Mouse (Mus musculus) hindbrain, postnatal 0 days (tissue): ENCODE data around the gene Snx9. TPM values are rescaled to one million over a fixed set of nuclear protein-coding genes. Genes with fewer than 3 reads are reported as not detected.
A peak's percentile ranks its signal among the peaks of the same experiment; 100 is the strongest.

Experiments used
- ATAC-seq: fragments of 200-750 bp; cut with Nextera tagmentation; 2 replicates; pipeline ENCODE4 v1.8.0; 2017; ENCODE audit warnings: mild to moderate bottlenecking, moderate TSS enrichment, moderate library complexity
- DNase-seq: peaks from one replicate; pipeline ENCODE4 v3.0.0-alpha.2; 2015; ENCODE audit warnings: low spot score
- H3K27ac ChIP-seq: fragments of 300-500 bp; sonication (generic); 2 replicates; pipeline ENCODE4 v1.5.1; 2014; ENCODE audit warnings: mild to moderate bottlenecking
- H3K27me3 ChIP-seq: fragments of 300-500 bp; sonication (generic); 2 replicates; pipeline ENCODE4 v1.6.1; 2014; ENCODE audit warnings: low read length, mixed read lengths; ENCODE audit not compliant: insufficient read depth
- H3K36me3 ChIP-seq: fragments of 300-500 bp; sonication (generic); 2 replicates; pipeline ENCODE4 v1.6.1; 2014; ENCODE audit warnings: low read length, mixed read lengths; ENCODE audit not compliant: insufficient read depth
- H3K4me1 ChIP-seq: fragments of 300-500 bp; sonication (generic); 2 replicates; pipeline ENCODE4 v1.6.1; 2014; ENCODE audit warnings: antibody characterized with exemption, low read length, mixed read lengths; ENCODE audit not compliant: insufficient read depth
- H3K4me2 ChIP-seq: fragments of 300-500 bp; sonication (generic); 2 replicates; pipeline ENCODE4 v1.6.1; 2014; ENCODE audit warnings: low read depth, mild to moderate bottlenecking, low read length, moderate library complexity, mixed read lengths
- H3K4me3 ChIP-seq: fragments of 300-500 bp; sonication (generic); 2 replicates; pipeline ENCODE4 v1.5.1; 2014; ENCODE audit warnings: low read length
- H3K9ac ChIP-seq: fragments of 300-500 bp; sonication (generic); replicated peaks from 2 replicates; pipeline ENCODE4 v1.6.1; 2014; ENCODE audit warnings: mild to moderate bottlenecking, low read length, moderate library complexity, mixed read lengths
- H3K9me3 ChIP-seq: fragments of 300-500 bp; sonication (generic); 2 replicates; pipeline ENCODE4 v1.6.1; 2016; ENCODE audit warnings: low read length, mixed read lengths
- CTCF ChIP-seq: IDR thresholded peaks from 2 replicates; pipeline ENCODE4 v1.5.1; 2016; ENCODE audit warnings: antibody characterized with exemption, control low read depth, low read depth
- WGBS: fragments of 180-500 bp; shearing (Covaris S2); extraction: QIAGEN DNeasy Blood & Tissue Kit; methylation state at CpG from one replicate; pipeline ENCODE4 v1.1.7; 2014; 5-methylcytosine and 5-hydroxymethylcytosine counted together
- polyA plus RNA-seq: library from polyadenylated mRNA; unstranded; fragments of >200 nt; fragmentation: Nextera tagmentation; extraction: Ambion mirVana; gene quantifications from 2 replicates; pipeline ENCODE4 v1.2.1, GENCODE M21; 2015
- total RNA-seq: library from RNA; depleted of rRNA; stranded (reverse); fragments of >200 nt; gene quantifications from 2 replicates; pipeline ENCODE4 v1.2.3, GENCODE M21; 2014

Snx9 gene
- total and polyA plus RNA-seq, 2 experiments from 2014 or later = 7.0 to 12.5 TPM

GRCm38 (mm10) chr17:5966706-5967105, 125.6 kb downstream of the Snx9 start:
- H3K27me3 ChIP-seq = no peaks in the 10 kb centered on the region
- H3K9ac ChIP-seq = no peak overlapping the region
- H3K27ac ChIP-seq = no peak overlapping the region
- no peak overlapping the region for H3K4me3 ChIP-seq
- WGBS = 85% methylated on average over 5 of the region's 5 CpGs
- H3K36me3 ChIP-seq = no peaks in the 10 kb centered on the region
- H3K4me2 ChIP-seq = no peak overlapping the region
- no peaks in the 10 kb centered on the region; the same call in 1 of the 2 replicates for H3K4me1 ChIP-seq
- ATAC-seq (no peak), DNase-seq (no peak)
- TF ChIP-seq CTCF = no peak
- H3K9me3 ChIP-seq = no peaks in the 10 kb centered on the region

GRCm38 (mm10) chr17:5968562-5968961, 127.4 kb downstream of the Snx9 start:
- TF ChIP-seq CTCF = no peak
- DNase-seq = no peak
- 75% methylated on average over 6 of the region's 6 CpGs for WGBS
- Histone ChIP-seq H3K4me1 (no peaks in the 10 kb centered on the region; the same call in 1 of the 2 replicates), H3K9ac (no peak overlapping the region), H3K4me2 (no peak overlapping the region), H3K4me3 (no peak overlapping the region), H3K36me3 (no peaks in the 10 kb centered on the region), H3K9me3 (no peaks in the 10 kb centered on the region), H3K27ac (no peak overlapping the region), H3K27me3 (no peaks in the 10 kb centered on the region)
- ATAC-seq = no peak

GRCm38 (mm10) chr17:5969246-5969645, 128.1 kb downstream of the Snx9 start:
- no peak overlapping the region for H3K4me2 ChIP-seq
- no peaks in the 10 kb centered on the region; the same call in 1 of the 2 replicates for H3K4me1 ChIP-seq
- DNase-seq (peak; percentile 37), ATAC-seq (0 out of 2 replicates have a peak, but pooled peaks have one; percentile 27)
- no peaks in the 10 kb centered on the region for H3K36me3 ChIP-seq
- 29% methylated on average over 3 of the region's 3 CpGs for WGBS
- H3K9ac ChIP-seq = no peak overlapping the region
- H3K9me3 ChIP-seq = no peaks in the 10 kb centered on the region
- no peak overlapping the region for H3K4me3 ChIP-seq
- H3K27me3 ChIP-seq = no peaks in the 10 kb centered on the region
- no peak overlapping the region for H3K27ac ChIP-seq
- no peak for TF ChIP-seq CTCF

DNA sequence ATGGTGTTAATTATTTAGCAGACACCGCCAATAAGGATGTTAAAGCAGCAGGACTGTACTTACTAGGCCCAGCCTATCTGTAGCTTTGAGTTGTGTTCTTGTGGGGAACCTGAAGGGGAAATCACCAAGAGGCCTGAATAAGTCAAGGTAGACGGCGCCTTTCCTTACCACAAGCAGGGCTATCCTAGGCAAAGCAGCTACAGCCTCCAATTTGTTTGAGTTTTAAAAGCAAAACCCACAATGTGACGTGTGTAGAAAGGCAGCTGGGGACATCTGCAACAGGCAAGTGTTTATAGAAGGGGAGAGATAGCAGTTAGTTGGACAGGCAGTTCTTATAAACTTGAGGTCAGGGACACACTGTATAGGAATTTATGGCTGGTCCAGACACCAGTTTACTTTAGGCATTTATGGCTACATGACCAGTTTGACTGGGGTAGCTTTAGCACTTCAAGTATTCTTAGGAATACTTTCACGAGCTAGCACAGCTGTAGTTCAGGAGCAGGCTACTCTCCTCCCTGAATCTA, 129.2 kb downstream of the Snx9 start:
- WGBS = 82% methylated on average over 5 of the region's 5 CpGs
- H3K27ac ChIP-seq = no peak overlapping the region
- no peak overlapping the region for H3K4me2 ChIP-seq
- no peaks in the 10 kb centered on the region for H3K9me3 ChIP-seq
- no peaks in the 10 kb centered on the region for H3K27me3 ChIP-seq
- DNase-seq (no peak), ATAC-seq (no peak)
- no peak overlapping the region for H3K9ac ChIP-seq
- peaks cover under 1% of the 10 kb centered on the region; the same call in 1 of the 2 replicates for H3K4me1 ChIP-seq
- H3K4me3 ChIP-seq = no peak overlapping the region
- H3K36me3 ChIP-seq = no peaks in the 10 kb centered on the region
- no peak for TF ChIP-seq CTCF

- 77% methylated on average over 8 of the region's 8 CpGs for WGBS
- no peak for TF ChIP-seq CTCF
- DNase-seq (no peak), ATAC-seq (no peak)
- Histone ChIP-seq H3K4me1 (peaks cover 16% of the 10 kb centered on the region; the same call in 1 of the 2 replicates), H3K9me3 (no peaks in the 10 kb centered on the region), H3K4me3 (no peak overlapping the region), H3K27me3 (no peaks in the 10 kb centered on the region), H3K36me3 (no peaks in the 10 kb centered on the region), H3K4me2 (no peak overlapping the region), H3K27ac (no peak overlapping the region), H3K9ac (no peak overlapping the region)
Measured at GRCm38 (mm10) chr17:5973536-5973935, 132.4 kb downstream of the Snx9 start.

GRCm38 (mm10) chr17:5975099-5975977, 134.2 kb downstream of the Snx9 start:
- H3K4me1 ChIP-seq = peaks cover 16% of the 10 kb centered on the region; the same call in 1 of the 2 replicates
- 28% methylated on average over 23 of the region's 23 CpGs for WGBS
- no peak overlapping the region; the same call in 1 of the 2 replicates for H3K4me3 ChIP-seq
- H3K9ac ChIP-seq = no peak overlapping the region
- no peaks in the 10 kb centered on the region for H3K36me3 ChIP-seq
- DNase-seq (peak; percentile 42), ATAC-seq (peak; percentile 68)
- H3K27ac ChIP-seq = no peak overlapping the region
- TF ChIP-seq CTCF = no peak
- H3K9me3 ChIP-seq = no peaks in the 10 kb centered on the region
- peak overlapping the region; percentile 37 for H3K4me2 ChIP-seq
- H3K27me3 ChIP-seq = no peaks in the 10 kb centered on the region
